Mouse (Mus musculus) kidney, adult 2 months (tissue): Measurements from ENCODE around the gene Lactb.
A peak's percentile ranks its signal among the peaks of the same experiment; 100 is the strongest.

ENCODE experiments used
- CTCF ChIP-seq: fragments of 200-500 bp; conservative IDR thresholded peaks from 2 replicates; pipeline ENCODE4 v1.5.1; 2011; ENCODE audit warnings: low read depth, mild to moderate bottlenecking, control low read depth, low read length, moderate library complexity, mixed read lengths; ENCODE audit not compliant: insufficient read depth, insufficient read length
- POLR2A ChIP-seq: fragments of 200-500 bp; IDR thresholded peaks from one replicate; pipeline ENCODE4 v1.6.1; 2011; ENCODE audit warnings: low read depth, low read length, control low read depth

- TF ChIP-seq CTCF (peak; percentile 69), POLR2A (no peak)
Observed at GRCm38 (mm10) chr9:66938836-66939235, 36.4 kb downstream of the Lactb start.
